Mouse (Mus musculus) heart, postnatal 0 days (tissue): ENCODE results near the gene Fbxo34.

Experiments
- CTCF ChIP-seq: IDR thresholded peaks from 2 replicates; pipeline ENCODE4 v1.5.1; 2016; ENCODE audit warnings: antibody characterized with exemption, control low read depth, low read depth
- EP300 ChIP-seq: IDR thresholded peaks from 2 replicates; pipeline ENCODE4 v1.6.1; 2016; ENCODE audit warnings: antibody characterized with exemption, low read depth

DNA sequence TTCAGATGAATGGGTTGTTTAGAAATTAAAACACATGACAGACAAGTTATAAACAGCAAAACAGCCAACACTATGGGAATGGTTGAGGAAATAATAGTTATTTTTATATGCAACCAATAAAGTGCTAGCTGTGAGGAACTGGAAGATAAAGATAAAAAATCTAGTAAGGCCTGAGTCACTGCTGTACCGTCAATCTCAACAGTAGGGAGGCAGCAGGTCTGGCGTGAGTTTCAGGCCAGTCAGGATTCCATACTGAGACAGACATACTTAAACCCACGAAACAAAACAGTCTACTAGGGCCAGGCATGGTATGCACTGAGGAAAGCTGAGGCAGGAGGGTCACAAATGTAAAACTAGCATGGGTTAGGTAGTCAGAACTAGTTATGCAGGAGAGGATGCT, 78.1 kb downstream of the Fbxo34 start:
- no peak for TF ChIP-seq EP300
- no peak for TF ChIP-seq CTCF
